ENCODE assay signal across 8 mouse cellular contexts in genomic region chr8:106059613-106060371, GRCm38 (mm10). TPM values are rescaled to one million over a fixed set of nuclear protein-coding genes. Genes with fewer than 3 reads are reported as not detected.
A peak's percentile ranks its signal among the peaks of the same experiment; 100 is the strongest.
DNase-seq lines count a peak whose midpoint lies in the region; ATAC-seq lines count a peak whose summit lies in the region.

No protein-coding gene starts in this region.

- no peaks in the 10 kb centered on the region for H3K36me3 ChIP-seq in intestine, embryonic 16.5 days (ENCODE audit: control insufficient read depth, insufficient read depth, low read length)
- no peaks in the 10 kb centered on the region for H3K36me3 ChIP-seq in macrophage (ENCODE audit: inconsistent target)

- no peaks in the 10 kb centered on the region for H3K9me3 ChIP-seq in intestine, embryonic 16.5 days (ENCODE audit: control insufficient read depth, low read length)

- H3K4me2 ChIP-seq in intestine, embryonic 16.5 days (ENCODE audit: low read depth, low read length) = peak overlapping the region; percentile 57

- WGBS in intestine, embryonic 16.5 days = under 1% methylated on average over 82 of the region's 83 CpGs
- 1% methylated on average over 77 of the region's 83 CpGs for WGBS in macrophage (ENCODE audit: missing documents)

- H3K4me1 ChIP-seq in intestine, embryonic 16.5 days (ENCODE audit: control insufficient read depth, insufficient read depth, low read length) = peaks cover 20% of the 10 kb centered on the region

- no peak for DNase-seq in cerebellum, postnatal 4 days (ENCODE audit: low spot score in 2 of 2)
- peak; percentile 60 for DNase-seq in 3T3-L1 (ENCODE audit: low read depth, low spot score)
- peak; percentile 10 for DNase-seq in brain, embryonic 18.5 days (ENCODE audit: low read depth, low spot score)
- peak; percentile 71 to 90 for DNase-seq in spleen, postnatal 10 days (ENCODE audit: low spot score in 2 of 2)

- ATAC-seq in cerebellum, adult (ENCODE audit: insufficient number of reproducible peaks, low FRiP score, low TSS enrichment) = peak; percentile 72
- peak; percentile 56 for ATAC-seq in frontal cortex, adult (ENCODE audit: low TSS enrichment)
- peak; percentile 81 for ATAC-seq in intestine, embryonic 16.5 days

- no peaks in the 10 kb centered on the region for H3K27me3 ChIP-seq in intestine, embryonic 16.5 days (replicated peaks; ENCODE audit: control insufficient read depth, insufficient read depth, low read length)

- H3K27ac ChIP-seq in intestine, embryonic 16.5 days (ENCODE audit: low read length) = peak overlapping the region; percentile 96
- H3K27ac ChIP-seq in macrophage = peak overlapping the region; percentile 68

- peak overlapping the region; percentile 95 for H3K9ac ChIP-seq in intestine, embryonic 16.5 days (ENCODE audit: low read depth, low read length)

- peaks cover 45% of the 10 kb centered on the region for H3K79me2 ChIP-seq in macrophage (ENCODE audit: inconsistent target)

- peak overlapping the region; percentile 89 for H3K4me3 ChIP-seq in intestine, embryonic 16.5 days (ENCODE audit: low read length)
- peak overlapping the region; percentile 82 for H3K4me3 ChIP-seq in macrophage (ENCODE audit: inconsistent target)

RNA-seq across cellular contexts. Expression of gene Nfatc3, which starts 1.2 kb away (rescaled TPM):
- polyA plus RNA-seq in intestine, embryonic 16.5 days (2015; fragmentation: Nextera tagmentation; extraction: Ambion mirVana) = 4.0 and 4.5 TPM in 2 replicates
- 10 to 100 TPM; 10.3 to 83.3 (median 38.5) TPM for total RNA-seq in macrophage (2018; cell fraction: chromatin; rRNA removed)
- 10 to 100 TPM; 19.5 to 40.4 (median 33.9) TPM for total RNA-seq in macrophage (2018; cell fraction: cytosol; rRNA removed)
- total RNA-seq in macrophage (2018; cell fraction: nucleus; rRNA removed) = 10 to 100 TPM; 12.0 to 86.7 (median 34.1) TPM
- polyA plus RNA-seq in macrophage (2018) = 21.3 to 25.2 TPM (median 22.3 TPM) in 3 replicates

RNA-seq across cellular contexts. Expression of gene Ddx28, which starts 48.1 kb away (rescaled TPM):
- polyA plus RNA-seq in intestine, embryonic 16.5 days (2015; fragmentation: Nextera tagmentation; extraction: Ambion mirVana) = 13.7 and 15.1 TPM in 2 replicates
- 10 to 100 TPM in 2 of 26 experiments, 1 to 10 TPM in 24; 3.6 to 10.7 (median 6.9) TPM for total RNA-seq in macrophage (2018; cell fraction: chromatin; rRNA removed)
- 10 to 100 TPM; 14.7 to 22.6 (median 19.5) TPM for total RNA-seq in macrophage (2018; cell fraction: cytosol; rRNA removed)
- total RNA-seq in macrophage (2018; cell fraction: nucleus; rRNA removed) = 10 to 100 TPM in 24 of 26 experiments, 1 to 10 TPM in 2; 8.5 to 24.3 (median 16.6) TPM
- polyA plus RNA-seq in macrophage (2018) = 10.2 to 19.4 TPM (median 15.9 TPM) in 3 replicates

RNA-seq across cellular contexts. Expression of gene Dpep2nb, which starts 54.0 kb away (rescaled TPM):
- 0.12 TPM in 1 of 2 replicates, not detected in the other for polyA plus RNA-seq in intestine, embryonic 16.5 days (2015; fragmentation: Nextera tagmentation; extraction: Ambion mirVana)
- total RNA-seq in macrophage (2018; cell fraction: chromatin; rRNA removed) = 1 to 10 TPM in 7 of 26 experiments, under 1 TPM in 4, not detected in 15; 0.80 to 2.4 (median 1.1) TPM
- total RNA-seq in macrophage (2018; cell fraction: cytosol; rRNA removed) = under 1 TPM in 13 of 26 experiments, not detected in 13; 0.10 to 0.61 (median 0.18) TPM
- total RNA-seq in macrophage (2018; cell fraction: nucleus; rRNA removed) = 10 to 100 TPM in 1 of 26 experiments, 1 to 10 TPM in 13, under 1 TPM in 5, not detected in 7; 0.46 to 11.4 (median 2.8) TPM
- not detected in 3 replicates for polyA plus RNA-seq in macrophage (2018)

Comparison
In these comparisons a context has a peak if more than half of its experiments do, and no peak if none do; other contexts are left out.
1. DNase-seq: peak in 3T3-L1 (single experiment), brain, embryonic 18.5 days (single experiment) and spleen, postnatal 10 days (2 of 2); none in cerebellum, postnatal 4 days (0 of 2).
2. Peak in every context shown above with its lines, with median percentiles within 50 percentile points of each other: ATAC-seq.